Mouse (Mus musculus) small intestine, adult 2 months (tissue): ENCODE measurements at regions not wholly inside any gene's neighbourhood (a gene's known extent, or its start where the extent isn't known, plus 50 kb on each side); places are given as distances from the start of the nearest gene placed in this dataset.

Experiments
- CTCF ChIP-seq: fragments of 200-500 bp; IDR thresholded peaks from 2 replicates; pipeline ENCODE4 v1.5.1; 2012; ENCODE audit warnings: low read depth, mild to moderate bottlenecking, control low read depth, inconsistent platforms, low read length, moderate library complexity, mixed read lengths; ENCODE audit not compliant: insufficient replicate concordance, insufficient read length; ENCODE audit errors: extremely low read depth
- POLR2A ChIP-seq: fragments of 200-500 bp; IDR thresholded peaks from 2 replicates; pipeline ENCODE4 v1.6.1; 2012; ENCODE audit warnings: low read depth, mild to moderate bottlenecking, control low read depth, inconsistent platforms, low read length, moderate library complexity

DNA sequence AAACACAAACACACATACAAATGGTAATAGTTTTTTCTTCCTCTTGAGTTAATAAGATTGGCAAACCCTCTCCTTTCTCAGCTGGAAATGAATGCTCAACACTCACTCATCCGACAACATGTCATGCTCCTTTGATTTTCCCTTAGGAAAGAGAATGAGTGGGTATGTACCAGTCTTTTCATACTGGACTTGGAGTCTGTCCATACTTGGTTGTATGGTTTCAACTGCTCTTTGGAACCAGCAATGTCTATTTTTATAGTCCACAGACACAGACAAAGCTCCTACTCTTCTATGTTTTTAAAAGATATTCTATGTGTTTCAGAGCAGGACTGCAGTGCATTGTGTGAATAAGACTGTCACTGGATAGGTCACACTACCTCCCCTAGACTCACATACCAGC is 273.7 kb upstream of the Marcks start:
- TF ChIP-seq CTCF (no peak), POLR2A (no peak)
